Mouse (Mus musculus) layer of hippocampus, postnatal 36 days (tissue): ENCODE measurements at regions not wholly inside any gene's neighbourhood (a gene's known extent, or its start where the extent isn't known, plus 50 kb on each side); places are given as distances from the start of the nearest gene placed in this dataset.

ENCODE experiments used
- DNase-seq, 2 experiments: peaks; one replicate each; pipeline ENCODE4 v3.0.0; 2022

- no peak for DNase-seq
These were observed 163.9 kb downstream of the Ptprc start for GRCm38 (mm10) chr1:138011581-138011980.

- DNase-seq = no peak
These were observed 164.5 kb downstream of the Ptprc start for GRCm38 (mm10) chr1:138010910-138011477.

GRCm38 (mm10) chr1:138006811-138007210 is 168.7 kb downstream of the Ptprc start:
- no peak for DNase-seq

GRCm38 (mm10) chr1:138004319-138004718 is 171.2 kb downstream of the Ptprc start:
- no peak for DNase-seq

GRCm38 (mm10) chr1:137999268-137999900 is 176.1 kb downstream of the Ptprc start:
- DNase-seq = no peak

GRCm38 (mm10) chr1:137996041-137996440 is 179.5 kb downstream of the Ptprc start:
- DNase-seq = no peak

- DNase-seq = no peak
These were observed 183.6 kb downstream of the Ptprc start for GRCm38 (mm10) chr1:137991936-137992335.

GRCm38 (mm10) chr1:137991412-137991811 is 184.1 kb downstream of the Ptprc start:
- DNase-seq = no peak

GRCm38 (mm10) chr1:137973406-137973805 is 202.1 kb downstream of the Ptprc start:
- DNase-seq = no peak

- peak in 1 of 2 experiments; percentile 9 for DNase-seq
These were observed 202.7 kb downstream of the Ptprc start for GRCm38 (mm10) chr1:137972620-137973350.

GRCm38 (mm10) chr1:137966151-137966836 is 209.2 kb downstream of the Ptprc start:
- no peak for DNase-seq

GRCm38 (mm10) chr1:137963656-137964055 is 211.9 kb downstream of the Ptprc start:
- DNase-seq = no peak

- no peak for DNase-seq
These were observed 217.5 kb downstream of the Ptprc start for GRCm38 (mm10) chr1:137958040-137958439.

GRCm38 (mm10) chr1:137955993-137956392 is 219.5 kb downstream of the Ptprc start:
- no peak for DNase-seq

- no peak for DNase-seq
These were observed 220.4 kb downstream of the Ptprc start for GRCm38 (mm10) chr1:137955139-137955538.

GRCm38 (mm10) chr1:137953369-137953768 is 222.1 kb downstream of the Ptprc start:
- DNase-seq = no peak

- DNase-seq = no peak
These were observed 222.7 kb downstream of the Ptprc start for GRCm38 (mm10) chr1:137952777-137953176.

- DNase-seq = no peak
These were observed 227.6 kb downstream of the Ptprc start for GRCm38 (mm10) chr1:137947900-137948299.

- DNase-seq = no peak
These were observed 233.6 kb downstream of the Ptprc start for GRCm38 (mm10) chr1:137941776-137942522.

- no peak for DNase-seq
These were observed 239.8 kb downstream of the Ptprc start for GRCm38 (mm10) chr1:137935746-137936145.

- no peak for DNase-seq
These were observed 245.7 kb downstream of the Ptprc start for GRCm38 (mm10) chr1:137929764-137930163.

- no peak for DNase-seq
These were observed 247.0 kb downstream of the Ptprc start for GRCm38 (mm10) chr1:137928522-137928921.
